Mouse (Mus musculus) neutrophil, adult 65 days (primary cell): ENCODE results near the gene Cer1. TPM values are rescaled to one million over a fixed set of nuclear protein-coding genes. Genes with fewer than 3 reads are reported as not detected.

ENCODE experiments used
- total RNA-seq: library from RNA; stranded (reverse); gene quantifications from 2 replicates; pipeline ENCODE4 v1.2.4, GENCODE M21; 2023

The Cer1 gene
- not detected in 2 replicates for total RNA-seq

DNA sequence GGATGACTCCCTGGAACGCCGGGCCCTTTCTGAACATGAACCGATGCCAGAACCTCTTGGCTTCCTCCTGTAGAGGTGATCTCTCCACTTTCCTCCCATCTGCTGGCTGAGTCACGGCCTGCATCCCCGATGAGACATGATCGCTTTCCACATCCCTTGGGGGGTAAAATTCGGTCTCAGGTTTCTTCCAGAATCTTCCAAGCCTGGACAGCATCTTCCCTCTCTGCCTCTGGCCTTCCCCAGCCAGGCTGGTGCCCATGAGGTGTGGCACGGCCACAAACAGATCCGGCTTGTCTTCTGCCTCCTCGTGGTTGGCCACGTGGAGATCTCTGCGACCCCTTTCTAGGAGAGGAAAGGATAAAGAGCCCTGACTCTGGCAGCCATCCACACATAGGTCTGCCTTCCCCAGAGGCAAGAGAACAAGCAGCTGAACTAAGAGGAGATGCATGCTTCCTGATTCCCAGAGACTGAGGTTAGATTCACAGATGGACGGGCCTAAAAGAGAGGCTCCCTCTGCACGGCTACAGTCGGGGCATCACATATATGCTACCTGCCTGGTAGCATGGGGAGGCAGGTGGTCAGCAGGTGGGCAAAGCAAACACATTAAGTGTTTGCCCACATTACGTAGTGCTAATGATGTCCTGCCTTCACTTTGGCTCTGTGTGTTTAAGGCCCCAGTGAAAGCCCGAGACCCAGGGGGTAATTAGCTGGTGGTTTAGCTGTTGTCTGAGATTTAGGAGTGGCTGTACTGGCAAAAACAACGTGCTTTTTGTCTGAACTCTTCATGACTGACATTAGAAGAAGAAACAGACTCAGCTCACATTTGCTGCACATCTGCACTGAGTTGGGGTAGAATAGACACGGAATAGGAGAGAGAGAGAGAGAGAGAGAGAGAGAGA lies at the start of gene Cer1:
Gene Cer1, minus strand, starts transcription at position 513 of the 899 bp plus-strand sequence.

GRCm38 (mm10) chr4:82859131-82860125 lies 25.5 kb downstream of the Cer1 start, which contains the start of gene Zdhhc21:
TSS of gene Zdhhc21 (minus strand) at chr4:82859958.

Other genes with a start within 250 kb of the Cer1 start
- gene Nfib, start 179.4 kb downstream of the Cer1 start, total RNA-seq: 0.09 TPM in 1 of 2 replicates, not detected in the other
- gene Zdhhc21, start 25.2 kb downstream of the Cer1 start, total RNA-seq: 9.6 and 14.4 TPM in 2 replicates
- not detected in 2 replicates for gene Frem1, start 167.2 kb upstream of the Cer1 start, total RNA-seq